Mouse (Mus musculus) small intestine, adult 2 months (tissue): ENCODE data around the gene H2-D1.

Source experiments
- CTCF ChIP-seq: fragments of 200-500 bp; IDR thresholded peaks from 2 replicates; pipeline ENCODE4 v1.5.1; 2012; ENCODE audit warnings: low read depth, mild to moderate bottlenecking, control low read depth, inconsistent platforms, low read length, moderate library complexity, mixed read lengths; ENCODE audit not compliant: insufficient replicate concordance, insufficient read length; ENCODE audit errors: extremely low read depth
- POLR2A ChIP-seq: fragments of 200-500 bp; IDR thresholded peaks from 2 replicates; pipeline ENCODE4 v1.6.1; 2012; ENCODE audit warnings: low read depth, mild to moderate bottlenecking, control low read depth, inconsistent platforms, low read length, moderate library complexity

DNA sequence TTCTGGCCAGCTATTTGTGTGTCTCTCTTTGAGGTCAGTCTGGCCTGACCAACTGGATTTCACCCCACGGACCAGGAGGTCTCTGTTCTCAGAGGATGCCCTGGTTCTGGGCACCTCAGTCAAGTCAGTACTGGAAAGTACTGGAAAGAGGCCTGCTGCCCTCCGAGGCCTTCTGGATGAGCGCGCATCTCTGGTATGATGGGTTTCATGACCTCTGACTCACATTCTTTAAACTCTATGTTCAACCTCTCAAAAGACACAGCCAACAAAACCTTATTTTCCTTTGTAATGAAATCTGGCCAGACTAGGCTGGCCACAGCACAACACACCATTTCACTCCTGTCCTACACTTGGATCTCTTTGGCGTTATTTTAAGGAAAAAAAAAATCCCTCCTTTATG, 37.1 kb upstream of the H2-D1 start:
- TF ChIP-seq POLR2A: no peak
- no peak for TF ChIP-seq CTCF
